Mouse (Mus musculus) ES-E14 (cell line): Measurements from ENCODE around the gene Prelid1.

Experiments
- CHD2 ChIP-seq: IDR thresholded peaks from 2 replicates; pipeline ENCODE4 v1.6.1; 2014; ENCODE audit warnings: mild to moderate bottlenecking, low read depth, low read length, inconsistent platforms
- HCFC1 ChIP-seq: IDR thresholded peaks from 2 replicates; pipeline ENCODE4 v1.6.1; 2012; ENCODE audit warnings: low read length, inconsistent platforms, borderline replicate concordance; ENCODE audit not compliant: insufficient read depth
- MAFK ChIP-seq: IDR thresholded peaks from 2 replicates; pipeline ENCODE4 v1.6.1; 2014; ENCODE audit warnings: mild to moderate bottlenecking, low read depth, low read length, inconsistent platforms; ENCODE audit not compliant: insufficient read depth
- ZC3H11A ChIP-seq: IDR thresholded peaks from 2 replicates; pipeline ENCODE4 v1.6.1; 2012; ENCODE audit warnings: low read depth, mild to moderate bottlenecking, inconsistent platforms, low read length, borderline replicate concordance
- ZNF384 ChIP-seq: IDR thresholded peaks from 2 replicates; pipeline ENCODE4 v1.6.1; 2012; ENCODE audit warnings: low read depth, low read length, inconsistent platforms

- TF ChIP-seq MAFK (no peak), ZC3H11A (no peak), ZNF384 (no peak), HCFC1 (no peak), CHD2 (no peak)
Observed at GRCm38 (mm10) chr13:55370234-55370633, 49.9 kb downstream of the Prelid1 start.
